Mouse (Mus musculus) spleen, postnatal 10 days (tissue): ENCODE data around the gene Macc1.

Experiments used
- DNase-seq, 2 experiments: peaks; one replicate each; pipeline ENCODE4 v3.0.0; 2021 to 2022; ENCODE audit warnings: low spot score in 2 of 2

Gene Macc1

GRCm38 (mm10) chr12:119387925-119388324, 73.9 kb downstream of the Macc1 start:
- no peak for DNase-seq

GRCm38 (mm10) chr12:119390192-119390684, 76.2 kb downstream of the Macc1 start:
- no peak for DNase-seq

- no peak for DNase-seq
Measured at GRCm38 (mm10) chr12:119398046-119398659, 84.1 kb downstream of the Macc1 start.

- no peak for DNase-seq
Measured at GRCm38 (mm10) chr12:119402273-119402672, 88.2 kb downstream of the Macc1 start.

- DNase-seq = no peak
Measured at GRCm38 (mm10) chr12:119402796-119403195, 88.7 kb downstream of the Macc1 start.

GRCm38 (mm10) chr12:119404810-119405209, 90.7 kb downstream of the Macc1 start:
- no peak for DNase-seq

- no peak for DNase-seq
Measured at GRCm38 (mm10) chr12:119410522-119410921, 96.5 kb downstream of the Macc1 start.

- no peak for DNase-seq
Measured at GRCm38 (mm10) chr12:119410956-119411355, 96.9 kb downstream of the Macc1 start.

- no peak for DNase-seq
Measured at GRCm38 (mm10) chr12:119411982-119412381, 97.9 kb downstream of the Macc1 start.

GRCm38 (mm10) chr12:119415900-119416299, 101.8 kb downstream of the Macc1 start:
- no peak for DNase-seq

GRCm38 (mm10) chr12:119425749-119426148, 111.7 kb downstream of the Macc1 start:
- DNase-seq = no peak

- DNase-seq = no peak
Measured at GRCm38 (mm10) chr12:119426182-119426886, 112.3 kb downstream of the Macc1 start.

- peak in 1 of 2 experiments; percentile 16 for DNase-seq
Measured at GRCm38 (mm10) chr12:119426887-119427204, 112.8 kb downstream of the Macc1 start.

GRCm38 (mm10) chr12:119440720-119441119, 126.7 kb downstream of the Macc1 start:
- DNase-seq = no peak

- no peak for DNase-seq
Measured at GRCm38 (mm10) chr12:119450116-119450515, 136.0 kb downstream of the Macc1 start.

GRCm38 (mm10) chr12:119451232-119451631, 137.2 kb downstream of the Macc1 start:
- no peak for DNase-seq

- DNase-seq = no peak
Measured at GRCm38 (mm10) chr12:119454076-119454475, 140.0 kb downstream of the Macc1 start.

- no peak for DNase-seq
Measured at GRCm38 (mm10) chr12:119464040-119464939, 150.2 kb downstream of the Macc1 start.

- no peak for DNase-seq
Measured at GRCm38 (mm10) chr12:119464940-119465245, 150.8 kb downstream of the Macc1 start.

GRCm38 (mm10) chr12:119467656-119468055, 153.6 kb downstream of the Macc1 start:
- no peak for DNase-seq

GRCm38 (mm10) chr12:119470260-119470659, 156.2 kb downstream of the Macc1 start:
- DNase-seq = no peak

- no peak for DNase-seq
Measured at GRCm38 (mm10) chr12:119483296-119483695, 169.2 kb downstream of the Macc1 start.
